ENCODE assay signal across 18 mouse cellular contexts in genomic region chr16:49197951-49198350, GRCm38 (mm10).
DNase-seq lines count a peak whose midpoint lies in the region; ATAC-seq lines count a peak whose summit lies in the region.
"Had no signal": no experiment of that assay in that cellular context is flagged by ENCODE, and none has a peak within 500 bp of the region (broad histone marks: within the 10 kb centered on the region; RNA-seq: fewer than 3 reads in every experiment).

No protein-coding gene starts in this region.

- DNase-seq in right cerebral cortex, adult 2 months (ENCODE audit: low spot score in 2 of 2) = peak; percentile 27 to 34
- no peak for DNase-seq in right cerebral cortex, postnatal 4 days
- peak; percentile 63 for DNase-seq in R1 (ENCODE audit: low read depth, low spot score)
- DNase-seq in adrenal gland, postnatal 36 days = peak; percentile 12 to 36
- no peak for DNase-seq in midbrain, embryonic 11.5 days (ENCODE audit: low spot score, missing footprints)
- DNase-seq in frontal cortex, postnatal 10 days (ENCODE audit: low spot score in 2 of 2) = no peak
- DNase-seq: cerebellum, adult 9-10 months; gastrocnemius, postnatal 25 days; heart, postnatal 4 days; kidney, adult 9 months; kidney, postnatal 4 days; midbrain, embryonic 14.5 days had no signal

- no peak overlapping the region for H3K9ac ChIP-seq in midbrain, embryonic 11.5 days (ENCODE audit: low read length)
- H3K9ac ChIP-seq in hindbrain, embryonic 13.5 days = no peak overlapping the region
- H3K9ac ChIP-seq: limb, embryonic 13.5 days; liver, embryonic 14.5 days had no signal

- no peaks in the 10 kb centered on the region for H3K4me1 ChIP-seq in midbrain, embryonic 11.5 days (ENCODE audit: control insufficient read depth, insufficient read depth, low read length)
- no peaks in the 10 kb centered on the region for H3K4me1 ChIP-seq in hindbrain, embryonic 13.5 days (replicated peaks)
- H3K4me1 ChIP-seq: heart, embryonic 10.5 days had no signal

- WGBS in midbrain, embryonic 11.5 days = 72% methylated on average over 3 of the region's 3 CpGs
- WGBS in hindbrain, embryonic 13.5 days = 68% methylated on average over 3 of the region's 3 CpGs

- no peak overlapping the region for H3K27ac ChIP-seq in midbrain, embryonic 11.5 days (ENCODE audit: low read depth, low read length)
- no peak overlapping the region for H3K27ac ChIP-seq in hindbrain, embryonic 13.5 days
- H3K27ac ChIP-seq: forebrain, embryonic 10.5 days; heart, embryonic 10.5 days; limb, embryonic 13.5 days; liver, embryonic 14.5 days had no signal

- ATAC-seq in midbrain, embryonic 11.5 days (ENCODE audit: low FRiP score) = no peak
- ATAC-seq in hindbrain, embryonic 13.5 days (ENCODE audit: low FRiP score) = no peak

- H3K36me3 ChIP-seq in midbrain, embryonic 11.5 days (ENCODE audit: control insufficient read depth, insufficient read depth, low read length) = no peaks in the 10 kb centered on the region
- H3K36me3 ChIP-seq in hindbrain, embryonic 13.5 days = no peaks in the 10 kb centered on the region
- H3K36me3 ChIP-seq: forebrain, embryonic 10.5 days; heart, embryonic 10.5 days; limb, embryonic 13.5 days had no signal

- no peaks in the 10 kb centered on the region for H3K9me3 ChIP-seq in midbrain, embryonic 11.5 days (ENCODE audit: control insufficient read depth, low read length)
- H3K9me3 ChIP-seq in hindbrain, embryonic 13.5 days = no peaks in the 10 kb centered on the region
- H3K9me3 ChIP-seq: forebrain, embryonic 10.5 days; heart, embryonic 10.5 days; limb, embryonic 13.5 days had no signal

- H3K4me3 ChIP-seq in midbrain, embryonic 11.5 days (ENCODE audit: low read depth, low read length) = no peak overlapping the region
- H3K4me3 ChIP-seq in hindbrain, embryonic 13.5 days = no peak overlapping the region
- H3K4me3 ChIP-seq: forebrain, embryonic 10.5 days; heart, embryonic 10.5 days; limb, embryonic 13.5 days; myocyte had no signal

- H3K4me2 ChIP-seq in midbrain, embryonic 11.5 days = no peak overlapping the region
- no peak overlapping the region for H3K4me2 ChIP-seq in hindbrain, embryonic 13.5 days
- H3K4me2 ChIP-seq: limb, embryonic 13.5 days had no signal

- no peaks in the 10 kb centered on the region for H3K27me3 ChIP-seq in midbrain, embryonic 11.5 days (ENCODE audit: control insufficient read depth, insufficient read depth, low read length)
- no peaks in the 10 kb centered on the region for H3K27me3 ChIP-seq in hindbrain, embryonic 13.5 days
- H3K27me3 ChIP-seq: limb, embryonic 13.5 days had no signal

Comparison
In these comparisons a context has a peak if more than half of its experiments do, and no peak if none do; other contexts are left out.
1. DNase-seq: peak in right cerebral cortex, adult 2 months (2 of 2), R1 (single experiment) and adrenal gland, postnatal 36 days (2 of 2); none in right cerebral cortex, postnatal 4 days (single experiment), midbrain, embryonic 11.5 days (single experiment) and frontal cortex, postnatal 10 days (0 of 2).